Mouse (Mus musculus): ENCODE data around the gene Ccser1. TPM values are rescaled to one million over a fixed set of nuclear protein-coding genes. Genes with fewer than 3 reads are reported as not detected.
A peak's percentile ranks its signal among the peaks of the same experiment; 100 is the strongest.

Ccser1 gene
- polyA plus RNA-seq, 1 experiment from 2014 or later, result 6.2 TPM

DNA sequence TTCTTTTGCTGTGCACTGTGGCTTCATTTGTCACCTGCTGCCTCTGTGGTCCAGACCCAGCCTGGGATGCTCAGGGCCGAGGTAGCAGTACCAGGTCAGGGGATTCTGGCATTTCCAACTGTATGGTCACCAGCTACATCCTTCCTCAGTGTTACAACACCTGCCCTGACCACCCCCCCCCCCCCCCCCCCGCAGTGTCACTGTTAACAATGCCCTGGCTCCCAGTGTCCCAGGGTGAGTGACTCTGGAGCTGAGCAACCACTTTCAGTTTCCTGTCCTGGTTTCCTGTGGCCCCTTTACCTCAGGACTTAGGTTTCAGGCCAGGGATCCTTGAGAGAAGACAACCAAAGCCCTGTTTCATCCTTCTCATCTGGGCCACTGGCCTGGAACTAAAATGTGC, 90.9 kb downstream of the Ccser1 start:
- 0 out of 2 replicates have a peak overlapping the region, but pooled peaks have one; percentile 1 for H3K27ac ChIP-seq
- 77% methylated on average over 1 of the region's 2 CpGs for WGBS
- no peaks in the 10 kb centered on the region for H3K9me3 ChIP-seq
- peaks cover 5% of the 10 kb centered on the region; the same call in 1 of the 2 replicates for H3K4me1 ChIP-seq (replicated peaks)
- H3K36me3 ChIP-seq, result no peaks in the 10 kb centered on the region
- H3K4me3 ChIP-seq, result no peak overlapping the region
- DNase-seq (ENCODE audit: low spot score), result no peak
- H3K27me3 ChIP-seq (ENCODE audit: insufficient read depth, poor library complexity, severe bottlenecking), result no peaks in the 10 kb centered on the region

DNA sequence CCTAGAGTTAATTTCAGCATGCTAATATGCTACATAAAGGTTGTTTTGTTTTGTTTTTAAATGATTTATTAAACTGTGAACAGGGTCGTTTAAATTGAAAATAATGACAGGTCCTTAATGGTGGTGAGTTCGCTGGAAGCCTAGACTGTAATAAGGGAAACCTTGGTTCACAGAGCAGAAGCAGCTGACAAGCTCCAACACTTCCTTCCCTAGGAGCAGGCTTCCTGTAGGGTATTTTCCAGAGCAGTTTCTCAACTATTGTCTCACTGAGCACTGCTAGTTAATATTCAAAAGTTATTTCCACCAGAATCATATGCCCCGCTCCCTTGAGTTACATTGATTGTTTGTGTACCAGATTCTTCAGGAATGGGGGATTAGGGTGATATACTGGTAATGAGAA, 93.3 kb downstream of the Ccser1 start:
- H3K4me1 ChIP-seq (replicated peaks), result peaks cover 5% of the 10 kb centered on the region; the same call in 1 of the 2 replicates
- no peaks in the 10 kb centered on the region for H3K9me3 ChIP-seq
- 86% methylated on average over 3 of the region's 3 CpGs for WGBS
- no peaks in the 10 kb centered on the region for H3K36me3 ChIP-seq
- no peaks in the 10 kb centered on the region for H3K27me3 ChIP-seq (ENCODE audit: insufficient read depth, poor library complexity, severe bottlenecking)
- DNase-seq (ENCODE audit: low spot score), result no peak
- H3K27ac ChIP-seq, result no peak overlapping the region
- H3K4me3 ChIP-seq, result no peak overlapping the region

- no peaks in the 10 kb centered on the region for H3K27me3 ChIP-seq (ENCODE audit: insufficient read depth, poor library complexity, severe bottlenecking)
- DNase-seq (ENCODE audit: low spot score), result no peak
- no peaks in the 10 kb centered on the region for H3K9me3 ChIP-seq
- H3K27ac ChIP-seq, result no peak overlapping the region
- H3K4me3 ChIP-seq, result no peak overlapping the region
- H3K4me1 ChIP-seq (replicated peaks), result no peaks in the 10 kb centered on the region
- H3K36me3 ChIP-seq, result no peaks in the 10 kb centered on the region
- 87% methylated on average over 7 of the region's 7 CpGs for WGBS
Observed at GRCm38 (mm10) chr6:61279506-61279905, 99.4 kb downstream of the Ccser1 start.

- H3K9me3 ChIP-seq, result no peaks in the 10 kb centered on the region
- no peak overlapping the region for H3K27ac ChIP-seq
- no peak for DNase-seq (ENCODE audit: low spot score)
- H3K4me1 ChIP-seq (replicated peaks), result no peaks in the 10 kb centered on the region
- WGBS, result 79% methylated on average over 3 of the region's 3 CpGs
- H3K27me3 ChIP-seq (ENCODE audit: insufficient read depth, poor library complexity, severe bottlenecking), result no peaks in the 10 kb centered on the region
- H3K36me3 ChIP-seq, result no peaks in the 10 kb centered on the region
- no peak overlapping the region for H3K4me3 ChIP-seq
Observed at GRCm38 (mm10) chr6:61292927-61293326, 112.8 kb downstream of the Ccser1 start.

GRCm38 (mm10) chr6:61295535-61295934, 115.4 kb downstream of the Ccser1 start:
- 69% methylated on average over 4 of the region's 4 CpGs for WGBS
- Histone ChIP-seq H3K4me3 (no peak overlapping the region), H3K27me3 (ENCODE audit: insufficient read depth, poor library complexity, severe bottlenecking) (no peaks in the 10 kb centered on the region), H3K9me3 (no peaks in the 10 kb centered on the region), H3K27ac (no peak overlapping the region), H3K36me3 (no peaks in the 10 kb centered on the region), H3K4me1 (replicated peaks) (no peaks in the 10 kb centered on the region)
- DNase-seq (ENCODE audit: low spot score), result no peak

GRCm38 (mm10) chr6:61296188-61297037, 116.3 kb downstream of the Ccser1 start:
- no peak for DNase-seq (ENCODE audit: low spot score)
- Histone ChIP-seq H3K27ac (no peak overlapping the region), H3K9me3 (no peaks in the 10 kb centered on the region), H3K4me1 (replicated peaks) (no peaks in the 10 kb centered on the region), H3K4me3 (no peak overlapping the region), H3K36me3 (no peaks in the 10 kb centered on the region), H3K27me3 (ENCODE audit: insufficient read depth, poor library complexity, severe bottlenecking) (no peaks in the 10 kb centered on the region)
- 89% methylated on average over 6 of the region's 6 CpGs for WGBS

- DNase-seq (ENCODE audit: low spot score), result no peak
- WGBS, result 94% methylated on average over 4 of the region's 4 CpGs
- Histone ChIP-seq H3K36me3 (no peaks in the 10 kb centered on the region), H3K27me3 (ENCODE audit: insufficient read depth, poor library complexity, severe bottlenecking) (no peaks in the 10 kb centered on the region), H3K4me3 (no peak overlapping the region), H3K27ac (no peak overlapping the region), H3K4me1 (replicated peaks) (no peaks in the 10 kb centered on the region), H3K9me3 (no peaks in the 10 kb centered on the region)
Observed at GRCm38 (mm10) chr6:61300441-61300840, 120.3 kb downstream of the Ccser1 start.

DNA sequence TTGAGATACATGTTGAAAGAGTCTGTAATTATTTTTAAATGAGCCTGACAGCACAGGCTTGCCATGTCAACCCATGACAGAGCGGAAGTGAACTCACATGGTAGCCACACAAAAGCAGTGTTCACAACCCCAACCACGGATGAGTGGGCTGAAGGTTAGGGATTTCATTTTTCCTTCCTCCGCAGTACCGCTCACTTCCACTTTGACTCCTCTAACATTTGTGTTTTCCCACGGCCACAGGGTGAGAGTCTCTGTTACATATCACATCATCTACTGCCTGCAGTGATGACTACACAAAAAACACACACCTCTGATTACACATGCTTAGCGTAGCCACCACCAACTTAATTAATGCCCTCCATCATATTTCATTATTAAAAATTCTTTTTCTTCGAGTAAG, 120.9 kb downstream of the Ccser1 start:
- WGBS, result 75% methylated on average over 7 of the region's 7 CpGs
- DNase-seq (ENCODE audit: low spot score), result no peak
- H3K9me3 ChIP-seq, result no peaks in the 10 kb centered on the region
- H3K36me3 ChIP-seq, result no peaks in the 10 kb centered on the region
- H3K27ac ChIP-seq, result no peak overlapping the region
- H3K27me3 ChIP-seq (ENCODE audit: insufficient read depth, poor library complexity, severe bottlenecking), result no peaks in the 10 kb centered on the region
- H3K4me3 ChIP-seq, result no peak overlapping the region
- no peaks in the 10 kb centered on the region for H3K4me1 ChIP-seq (replicated peaks)

DNA sequence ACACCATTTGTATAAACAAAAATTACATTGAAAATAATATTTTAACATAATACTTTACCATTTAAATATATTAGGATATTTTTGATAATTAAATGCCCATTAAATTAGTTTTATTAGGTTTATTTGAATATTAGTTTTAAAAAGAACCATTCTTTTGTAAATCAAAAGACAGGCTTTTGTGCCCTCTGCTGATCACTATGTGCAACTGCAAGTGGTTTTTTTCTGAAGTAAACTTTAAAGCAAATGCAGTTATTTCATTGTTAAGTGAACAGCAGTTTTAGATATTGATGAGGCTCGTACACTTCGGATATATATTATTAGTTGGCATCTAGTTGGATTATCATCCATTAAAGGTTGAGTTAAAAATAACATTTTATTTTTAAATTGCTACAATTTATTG, 121.5 kb downstream of the Ccser1 start:
- Histone ChIP-seq H3K9me3 (no peaks in the 10 kb centered on the region), H3K27me3 (ENCODE audit: insufficient read depth, poor library complexity, severe bottlenecking) (no peaks in the 10 kb centered on the region), H3K4me3 (no peak overlapping the region), H3K27ac (no peak overlapping the region), H3K36me3 (no peaks in the 10 kb centered on the region), H3K4me1 (replicated peaks) (no peaks in the 10 kb centered on the region)
- DNase-seq (ENCODE audit: low spot score), result no peak
- 40% methylated on average over 2 of the region's 2 CpGs for WGBS

DNA sequence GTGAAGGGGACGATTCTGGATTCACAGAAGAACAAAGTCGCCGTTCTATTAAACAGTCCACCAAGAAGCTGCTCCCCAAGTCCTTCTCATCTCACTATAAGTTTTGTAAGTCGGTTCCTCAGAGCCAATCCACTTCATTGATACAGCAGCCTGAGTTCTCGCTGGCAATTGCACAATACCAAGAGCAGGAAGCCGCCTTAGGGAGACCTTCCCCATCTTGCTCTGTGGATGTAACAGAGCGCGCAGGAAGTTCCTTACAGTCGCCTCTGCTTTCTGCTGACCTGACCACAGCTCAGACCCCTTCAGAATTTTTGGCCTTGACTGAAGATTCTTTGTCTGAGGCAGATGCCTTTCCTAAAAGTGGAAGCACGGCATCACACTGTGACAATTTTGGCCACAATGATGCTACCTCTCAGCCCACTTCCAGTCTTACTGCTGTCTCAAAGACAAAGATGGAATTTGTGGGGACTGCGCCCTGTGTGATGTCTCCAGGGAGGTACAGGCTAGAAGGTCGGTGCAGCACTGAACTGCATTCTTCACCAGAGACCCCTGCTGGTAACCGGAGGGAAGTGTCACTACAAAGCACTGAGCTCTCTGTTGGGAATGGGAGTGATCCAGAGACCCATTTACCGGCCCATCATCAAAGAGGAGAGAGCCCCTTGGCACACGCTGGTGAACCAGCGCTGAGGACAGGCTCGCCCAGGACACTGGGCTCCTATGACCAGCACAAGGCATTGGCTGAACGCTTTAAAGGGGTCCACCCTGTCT, 131.4 kb downstream of the Ccser1 start:
- Histone ChIP-seq H3K27me3 (ENCODE audit: insufficient read depth, poor library complexity, severe bottlenecking) (no peaks in the 10 kb centered on the region), H3K4me1 (replicated peaks) (no peaks in the 10 kb centered on the region), H3K36me3 (peaks cover 9% of the 10 kb centered on the region; the same call in 1 of the 2 replicates), H3K27ac (no peak overlapping the region), H3K4me3 (no peak overlapping the region), H3K9me3 (0 out of 2 replicates have a peak, but pooled peaks cover 5% of the 10 kb centered on the region)
- WGBS, result 84% methylated on average over 18 of the region's 18 CpGs
- DNase-seq (ENCODE audit: low spot score), result no peak

- Histone ChIP-seq H3K4me1 (replicated peaks) (no peaks in the 10 kb centered on the region), H3K9me3 (0 out of 2 replicates have a peak, but pooled peaks cover 5% of the 10 kb centered on the region), H3K4me3 (no peak overlapping the region), H3K27me3 (ENCODE audit: insufficient read depth, poor library complexity, severe bottlenecking) (no peaks in the 10 kb centered on the region), H3K27ac (no peak overlapping the region), H3K36me3 (peaks cover 9% of the 10 kb centered on the region; the same call in 1 of the 2 replicates)
- peak; percentile 28 for DNase-seq (ENCODE audit: low spot score)
- 28% methylated on average over 6 of the region's 6 CpGs for WGBS
Observed at GRCm38 (mm10) chr6:61315884-61316601, 135.9 kb downstream of the Ccser1 start.

GRCm38 (mm10) chr6:61320842-61321241, 140.7 kb downstream of the Ccser1 start:
- no peak overlapping the region for H3K27ac ChIP-seq
- 82% methylated on average over 4 of the region's 4 CpGs for WGBS
- no peaks in the 10 kb centered on the region for H3K9me3 ChIP-seq
- no peaks in the 10 kb centered on the region for H3K36me3 ChIP-seq
- no peak for DNase-seq (ENCODE audit: low spot score)
- no peaks in the 10 kb centered on the region for H3K4me1 ChIP-seq (replicated peaks)
- H3K4me3 ChIP-seq, result no peak overlapping the region
- no peaks in the 10 kb centered on the region for H3K27me3 ChIP-seq (ENCODE audit: insufficient read depth, poor library complexity, severe bottlenecking)

Data from hindbrain, embryonic 10.5 days (tissue).